Comparison of ENCODE assay signal across 15 mouse cellular contexts in genomic region chr2:58276454-58276853, GRCm38 (mm10).
"Had no signal": no experiment of that assay in that cellular context is flagged by ENCODE, and none has a peak within 500 bp of the region (broad histone marks: within the 10 kb centered on the region; RNA-seq: fewer than 3 reads in every experiment).

No protein-coding gene starts in this region.

- ATAC-seq: hindbrain, embryonic 16.5 days; inflammation-experienced regulatory T-cells, adult 6 months; intestine, embryonic 15.5 days; intestine, postnatal 0 days; liver, embryonic 12.5 days had no signal

- DNase-seq: gastrocnemius, postnatal 10 days; gastrocnemius, postnatal 25 days; heart, adult 18-20 months; heart, postnatal 10 days; heart, postnatal 4 days; kidney, adult 18-20 months; kidney, adult 8-10 months; kidney, postnatal 10 days; kidney, postnatal 25 days; kidney, postnatal 4 days had no signal
